Mouse (Mus musculus): Measurements from ENCODE around the gene Gm10354.
"Not testable (repeated sequence)": the region's sequence is repeated elsewhere in the genome, so short reads cannot be mapped to it uniquely, and the experiment has no call there.

Gene Gm10354

DNA sequence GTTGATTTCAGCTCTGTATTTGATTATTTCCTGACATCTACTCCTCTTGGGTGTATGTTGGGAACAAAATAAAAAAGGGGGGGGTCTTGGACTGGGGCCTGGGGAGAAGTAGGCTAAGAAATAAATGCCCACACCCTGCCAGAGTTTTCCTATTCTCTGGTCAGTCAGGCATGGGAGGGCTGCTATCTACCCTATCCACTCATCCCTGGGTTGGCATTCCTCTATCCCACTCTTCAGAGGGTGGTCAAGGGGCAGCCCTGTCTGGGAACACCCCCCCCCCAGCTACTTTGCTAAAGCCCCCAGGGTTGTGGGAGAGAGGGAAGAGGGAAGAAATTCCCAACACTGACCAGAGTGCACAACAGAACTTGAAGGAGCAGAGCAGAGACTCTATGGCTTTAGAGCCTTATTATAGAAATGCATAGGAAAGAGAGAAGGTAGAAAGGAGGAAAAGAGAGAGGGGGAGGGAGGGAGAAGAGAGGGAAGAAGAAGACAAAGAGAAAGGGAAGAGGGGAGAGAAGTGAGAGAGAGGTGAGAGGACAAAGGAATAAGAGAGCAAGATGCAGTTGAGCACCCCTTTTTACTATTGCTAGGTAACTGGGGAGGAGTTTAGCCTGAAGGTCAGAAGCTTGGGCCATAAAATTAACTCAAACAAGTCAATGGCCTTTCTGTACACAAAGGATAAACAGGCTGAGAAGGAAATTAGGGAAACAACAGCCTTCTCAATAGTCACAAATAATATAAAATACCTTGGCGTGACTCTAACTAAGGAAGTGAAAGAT lies 22.6 kb downstream of the Gm10354 start:
- not testable (repeated sequence) for DNase-seq (ENCODE audit: low spot score)

DNA sequence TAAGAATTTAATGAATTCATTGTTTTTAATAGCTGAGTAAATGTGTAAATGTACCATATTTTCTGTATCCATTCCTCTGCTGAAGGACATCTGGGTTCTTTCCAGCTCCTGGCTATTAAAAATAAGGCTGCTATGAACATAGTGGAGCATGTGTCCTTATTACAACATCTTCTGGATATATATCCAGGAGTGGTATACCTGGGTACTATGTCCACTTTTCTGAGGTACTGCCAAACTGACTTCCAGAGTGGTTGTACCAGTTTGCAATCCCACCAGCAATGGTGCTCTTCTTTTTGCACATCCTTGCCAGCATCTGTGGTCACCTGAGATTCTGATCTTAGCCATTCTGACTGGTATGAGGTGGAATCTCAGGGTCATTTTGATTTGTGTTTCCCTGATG lies 25.1 kb downstream of the Gm10354 start:
- DNase-seq (ENCODE audit: low spot score): not testable (repeated sequence)

DNA sequence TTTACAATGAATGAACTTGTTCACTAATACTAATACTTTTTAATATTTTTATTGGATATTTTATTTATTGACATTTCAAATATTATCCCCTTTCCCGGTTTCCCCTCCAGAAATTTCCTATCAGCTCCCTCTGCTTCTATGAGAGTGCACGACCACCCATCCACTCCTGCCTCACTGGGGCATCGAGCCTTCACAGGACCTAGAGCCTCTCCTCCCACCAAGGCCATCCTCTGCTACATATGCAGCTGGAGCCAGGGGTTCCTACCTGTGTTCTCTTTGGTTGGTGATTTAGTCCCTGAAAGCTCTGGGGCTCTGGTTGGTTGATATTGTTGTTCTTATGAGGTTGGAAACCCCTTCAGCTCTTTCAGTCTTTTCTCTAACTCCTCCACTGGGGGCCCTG lies 26.0 kb downstream of the Gm10354 start:
- not testable (repeated sequence) for DNase-seq (ENCODE audit: low spot score)

DNA sequence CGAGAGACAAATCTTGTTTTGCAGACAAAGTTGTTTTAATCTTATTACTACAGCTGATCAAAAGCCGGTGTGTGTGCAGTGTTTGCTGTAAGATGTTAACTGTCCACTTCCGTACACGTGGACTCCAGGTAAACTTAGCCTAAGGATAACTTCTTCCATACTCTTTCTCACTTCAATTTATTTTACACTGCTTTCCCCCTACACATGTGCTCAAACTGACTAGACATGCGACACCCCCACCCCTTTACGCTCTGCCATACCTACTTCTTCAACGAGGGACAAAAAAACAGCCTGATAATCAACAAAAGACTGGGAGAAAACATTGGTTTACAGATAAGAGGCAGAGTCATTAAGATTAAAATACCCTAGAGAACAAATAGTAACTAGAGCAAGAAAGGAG lies 26.9 kb downstream of the Gm10354 start:
- not testable (repeated sequence) for DNase-seq (ENCODE audit: low spot score)

DNA sequence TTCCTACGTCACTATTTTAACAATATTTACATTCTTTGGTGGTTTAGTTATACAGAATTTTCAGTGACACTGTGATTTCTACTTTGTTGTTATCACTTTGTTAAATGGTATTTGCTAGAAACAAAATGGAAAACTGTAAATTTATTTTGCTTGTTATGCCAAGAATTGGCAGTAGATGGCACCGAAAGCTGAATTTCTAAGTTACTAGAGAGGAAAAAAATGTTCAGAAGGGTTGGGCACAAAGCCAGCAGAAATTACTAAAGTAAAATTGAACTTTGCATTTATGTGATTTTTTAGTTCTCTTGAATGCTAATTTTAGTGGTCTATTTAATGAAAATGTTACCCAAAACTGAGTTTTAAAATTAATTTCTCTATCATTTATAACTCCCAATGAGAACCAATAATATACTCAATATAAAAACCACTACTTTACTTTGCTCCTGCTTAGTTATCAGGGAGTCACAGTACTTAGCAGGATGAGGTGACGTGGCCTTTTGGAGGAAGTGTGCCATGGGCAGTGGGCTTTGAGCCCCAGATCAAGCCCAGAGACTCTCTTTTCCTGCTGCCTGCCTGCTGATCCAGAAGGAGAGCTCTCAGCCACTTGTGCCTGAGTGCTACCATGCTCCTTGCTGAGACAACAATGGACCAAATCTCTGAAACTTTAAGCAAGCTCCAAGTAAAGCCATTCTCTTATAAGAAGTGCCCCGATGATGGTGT lies 31.1 kb downstream of the Gm10354 start:
- DNase-seq (ENCODE audit: low spot score): not testable (repeated sequence)

DNA sequence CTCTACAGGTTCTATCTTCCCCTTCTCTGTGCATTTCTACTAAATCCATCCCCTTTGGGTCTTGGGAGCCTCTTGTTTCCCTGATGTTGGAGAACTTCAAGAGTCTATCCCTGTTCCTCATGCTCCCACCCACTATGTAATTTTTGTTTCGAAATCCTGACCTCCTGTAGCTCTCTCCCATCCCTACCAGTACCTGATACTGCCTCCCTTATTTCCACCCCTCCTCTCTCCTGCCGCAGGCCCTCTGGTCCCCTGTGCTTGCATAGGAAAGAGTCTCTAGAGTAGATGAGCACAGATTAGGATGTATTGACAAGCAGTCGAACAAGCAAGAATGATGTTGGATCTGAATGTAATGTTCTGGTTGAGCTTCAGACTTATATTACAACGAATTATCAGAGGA lies 33.2 kb downstream of the Gm10354 start:
- DNase-seq (ENCODE audit: low spot score): not testable (repeated sequence)

DNA sequence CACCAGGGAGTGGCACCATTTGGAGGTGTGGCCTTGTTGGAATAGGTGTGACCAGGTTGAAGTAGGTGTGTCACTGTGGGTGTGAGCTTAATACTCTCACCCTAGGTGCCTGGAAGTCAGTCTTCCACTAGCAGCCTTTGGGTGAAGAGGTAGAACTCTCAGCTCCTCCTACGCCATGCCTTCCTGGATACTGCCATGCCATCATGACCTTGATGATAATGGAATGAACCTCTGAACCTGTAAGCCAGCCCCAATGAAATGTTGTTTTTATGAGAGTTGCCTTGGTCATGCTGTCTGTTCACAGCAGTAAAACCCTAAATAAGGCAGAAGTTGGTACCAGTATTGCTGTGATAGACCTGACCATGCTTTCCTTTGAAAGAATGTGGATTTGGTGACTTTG lies 37.7 kb downstream of the Gm10354 start:
- DNase-seq (ENCODE audit: low spot score): not testable (repeated sequence)

DNA sequence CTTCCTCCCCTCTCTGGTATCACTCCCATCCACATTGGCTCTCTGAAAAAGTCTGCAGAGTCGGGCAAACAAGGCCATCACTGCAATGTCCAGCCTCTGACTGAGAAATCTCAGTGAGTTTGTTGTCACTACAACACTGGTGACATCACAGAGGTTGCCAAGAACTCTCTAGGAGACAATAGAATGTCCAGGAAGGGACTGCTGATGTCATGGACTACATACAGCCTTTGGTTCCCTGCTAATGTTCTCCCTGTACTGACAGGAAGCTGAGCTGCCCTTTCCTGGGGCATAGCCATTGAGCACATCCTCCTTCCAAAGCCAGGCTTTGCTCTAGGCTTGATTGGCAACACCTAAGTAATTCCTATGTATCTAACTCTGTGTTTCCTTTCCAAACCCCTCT lies 40.4 kb downstream of the Gm10354 start, which contains the start of gene Speer4e:
TSS of gene Speer4e (minus strand) at position 101 of the 400 bp plus-strand sequence.
- DNase-seq (ENCODE audit: low spot score): not testable (repeated sequence)

DNA sequence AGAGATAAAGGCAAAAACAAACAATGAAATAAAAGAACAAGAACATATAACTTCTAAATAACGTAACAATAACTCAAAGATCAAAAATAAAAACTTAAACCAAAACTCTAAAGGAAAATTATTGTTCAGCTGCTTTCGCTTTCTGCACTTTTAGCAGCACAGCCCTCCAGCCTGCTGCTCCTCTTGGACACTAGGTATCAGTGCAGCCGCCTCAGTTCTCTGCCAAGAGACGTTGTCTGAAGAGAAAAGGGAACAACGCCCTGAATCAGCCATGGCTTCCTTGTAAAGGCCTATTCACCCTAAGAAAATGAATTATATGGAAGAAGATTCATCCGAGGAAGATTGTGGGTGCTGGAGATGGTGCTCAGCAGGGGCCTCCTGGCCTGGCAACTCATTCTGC lies 45.0 kb downstream of the Gm10354 start:
- DNase-seq (ENCODE audit: low spot score): not testable (repeated sequence)

DNA sequence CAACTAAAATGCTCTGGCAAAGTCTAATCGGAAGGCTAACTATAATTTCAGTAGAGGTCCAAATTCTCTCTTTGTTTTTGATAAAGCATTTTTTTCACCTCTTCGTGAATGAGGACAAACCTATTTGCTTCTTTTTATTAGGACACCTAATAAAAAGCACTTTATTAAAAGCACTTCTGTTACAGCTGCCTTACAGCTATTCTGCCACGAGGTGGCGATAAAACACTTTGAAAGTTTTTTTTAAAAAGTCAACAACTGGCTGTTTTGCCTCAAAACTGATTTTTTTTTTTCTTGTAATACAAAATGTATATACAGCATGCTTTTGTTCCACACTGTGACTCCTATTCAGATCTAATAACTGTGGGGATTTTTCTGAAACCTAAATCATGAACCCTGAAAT lies 51.7 kb downstream of the Gm10354 start:
- not testable (repeated sequence) for DNase-seq (ENCODE audit: low spot score)
